Mouse (Mus musculus): ENCODE measurements around the gene Exoc6b. TPM values are rescaled to one million over a fixed set of nuclear protein-coding genes. Genes with fewer than 3 reads are reported as not detected.

Exoc6b gene
- total and polyA plus RNA-seq, 2 experiments from 2014 or later = 36.2 to 38.1 TPM

DNA sequence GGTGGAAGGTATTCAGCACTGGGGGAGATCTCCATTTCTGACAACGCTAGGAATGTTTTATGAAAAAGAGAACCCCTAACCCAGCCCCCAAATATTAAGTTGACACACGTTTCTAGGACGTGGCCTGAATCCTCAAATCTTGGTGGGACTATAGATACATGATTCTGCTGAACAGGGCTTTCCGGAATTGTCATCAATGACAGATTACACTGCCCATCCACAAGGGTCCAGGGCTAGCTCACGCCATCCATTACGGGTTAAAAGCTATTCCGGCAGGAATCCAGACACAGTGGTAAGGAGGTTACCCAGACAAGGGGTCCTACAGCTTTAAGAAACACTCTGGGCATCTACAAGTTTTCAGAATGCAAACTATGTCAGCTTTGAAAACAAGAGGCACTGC lies 323.7 kb downstream of the Exoc6b start:
- ATAC-seq (peak; percentile 35), DNase-seq (ENCODE audit: low spot score) (peak; percentile 30)
- 0 out of 2 replicates have a peak, but pooled peaks cover 7% of the 10 kb centered on the region for H3K4me1 ChIP-seq (ENCODE audit: insufficient read depth, low read length)
- H3K9me3 ChIP-seq (ENCODE audit: low read length) = no peaks in the 10 kb centered on the region
- H3K4me3 ChIP-seq (ENCODE audit: low read length) = no peak overlapping the region
- WGBS = 52% methylated on average over 7 of the region's 7 CpGs
- H3K4me2 ChIP-seq (ENCODE audit: low read depth, low read length) = 0 out of 2 replicates have a peak overlapping the region, but pooled peaks have one; percentile 7
- H3K27me3 ChIP-seq (ENCODE audit: insufficient read depth, low read length) = no peaks in the 10 kb centered on the region
- no peak for TF ChIP-seq CTCF (IDR thresholded peaks at IDR 0.05; ENCODE audit: low read depth)
- H3K27ac ChIP-seq = peak overlapping the region; percentile 59
- no peak overlapping the region for H3K9ac ChIP-seq (replicated peaks; ENCODE audit: low read length)
- no peaks in the 10 kb centered on the region for H3K36me3 ChIP-seq (ENCODE audit: insufficient read depth, low read length)

DNA sequence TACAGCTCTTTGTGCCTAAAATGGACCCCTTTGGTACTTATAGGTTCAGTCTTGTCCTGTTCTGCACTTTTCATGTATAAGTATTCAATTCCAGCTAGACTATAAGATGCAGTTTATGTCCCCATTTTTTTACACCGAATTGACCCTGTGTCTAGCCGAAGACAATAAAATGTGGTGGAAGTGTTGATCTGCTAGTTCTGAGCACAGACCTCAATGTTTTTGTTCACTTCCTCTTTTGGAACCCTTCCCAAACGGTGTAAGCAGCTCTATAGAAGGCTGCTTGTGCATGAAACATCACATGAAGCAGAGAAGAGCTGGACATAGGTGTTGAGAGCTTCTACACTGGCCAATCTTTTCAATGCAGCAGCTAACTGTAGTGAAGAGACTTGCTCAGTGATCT lies 327.1 kb downstream of the Exoc6b start:
- no peak for TF ChIP-seq CTCF (IDR thresholded peaks at IDR 0.05; ENCODE audit: low read depth)
- Histone ChIP-seq H3K4me2 (ENCODE audit: low read depth, low read length) (no peak overlapping the region), H3K9me3 (ENCODE audit: low read length) (no peaks in the 10 kb centered on the region), H3K27ac (no peak overlapping the region), H3K4me1 (ENCODE audit: insufficient read depth, low read length) (0 out of 2 replicates have a peak, but pooled peaks cover 7% of the 10 kb centered on the region), H3K36me3 (ENCODE audit: insufficient read depth, low read length) (no peaks in the 10 kb centered on the region), H3K27me3 (ENCODE audit: insufficient read depth, low read length) (no peaks in the 10 kb centered on the region), H3K4me3 (ENCODE audit: low read length) (no peak overlapping the region), H3K9ac (replicated peaks; ENCODE audit: low read length) (no peak overlapping the region)
- ATAC-seq = no peak
- DNase-seq (ENCODE audit: low spot score) = no peak
- WGBS = 62% methylated on average over 3 of the region's 3 CpGs

DNA sequence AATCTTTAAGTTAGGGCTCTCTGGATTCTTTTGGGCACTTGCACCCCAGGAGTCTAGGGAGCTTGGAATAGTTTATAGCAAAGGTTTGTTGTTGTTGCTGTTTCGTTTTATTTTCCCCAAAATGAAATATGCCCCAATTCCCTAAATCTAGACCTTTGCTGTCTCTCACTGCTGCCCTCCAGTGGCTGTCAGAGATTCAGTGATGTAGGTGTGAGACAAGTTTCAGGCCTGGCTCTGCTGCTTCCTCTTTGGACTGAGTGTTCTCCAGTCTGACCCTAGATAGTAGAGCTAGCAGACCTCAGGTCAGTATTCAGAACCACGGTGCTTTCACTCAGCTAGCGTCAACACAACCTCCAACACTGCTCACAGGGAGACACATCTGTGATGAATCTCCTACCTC lies 332.4 kb downstream of the Exoc6b start:
- H3K36me3 ChIP-seq (ENCODE audit: insufficient read depth, low read length) = no peaks in the 10 kb centered on the region
- no peak overlapping the region for H3K4me2 ChIP-seq (ENCODE audit: low read depth, low read length)
- DNase-seq (ENCODE audit: low spot score) (peak; percentile 14), ATAC-seq (no peak)
- H3K27me3 ChIP-seq (ENCODE audit: insufficient read depth, low read length) = no peaks in the 10 kb centered on the region
- H3K9ac ChIP-seq (replicated peaks; ENCODE audit: low read length) = no peak overlapping the region
- H3K4me3 ChIP-seq (ENCODE audit: low read length) = no peak overlapping the region
- TF ChIP-seq CTCF (IDR thresholded peaks at IDR 0.05; ENCODE audit: low read depth) = peak; percentile 75
- H3K27ac ChIP-seq = no peak overlapping the region
- H3K4me1 ChIP-seq (ENCODE audit: insufficient read depth, low read length) = no peaks in the 10 kb centered on the region
- 69% methylated on average over 3 of the region's 3 CpGs for WGBS
- H3K9me3 ChIP-seq (ENCODE audit: low read length) = no peaks in the 10 kb centered on the region

DNA sequence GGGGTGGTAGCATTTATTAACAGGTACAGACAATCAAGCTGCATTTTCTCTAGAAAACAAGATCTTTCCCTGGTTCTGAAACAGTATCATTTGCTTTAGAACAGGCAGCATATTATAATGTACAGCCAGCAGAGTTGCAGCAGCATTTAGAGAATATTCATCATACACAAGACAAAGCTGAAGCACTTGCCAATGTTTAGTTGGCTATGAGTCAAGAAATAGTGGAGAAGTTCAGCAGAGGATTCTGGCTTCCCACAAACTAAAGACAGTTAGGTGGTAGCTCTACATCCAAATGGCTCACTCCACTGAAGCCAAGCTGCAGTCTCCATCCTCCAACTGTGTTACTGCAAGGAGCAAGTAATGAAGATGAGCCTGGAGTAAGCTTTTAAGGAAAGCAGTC lies 342.4 kb downstream of the Exoc6b start:
- no peaks in the 10 kb centered on the region for H3K27me3 ChIP-seq (ENCODE audit: insufficient read depth, low read length)

DNA sequence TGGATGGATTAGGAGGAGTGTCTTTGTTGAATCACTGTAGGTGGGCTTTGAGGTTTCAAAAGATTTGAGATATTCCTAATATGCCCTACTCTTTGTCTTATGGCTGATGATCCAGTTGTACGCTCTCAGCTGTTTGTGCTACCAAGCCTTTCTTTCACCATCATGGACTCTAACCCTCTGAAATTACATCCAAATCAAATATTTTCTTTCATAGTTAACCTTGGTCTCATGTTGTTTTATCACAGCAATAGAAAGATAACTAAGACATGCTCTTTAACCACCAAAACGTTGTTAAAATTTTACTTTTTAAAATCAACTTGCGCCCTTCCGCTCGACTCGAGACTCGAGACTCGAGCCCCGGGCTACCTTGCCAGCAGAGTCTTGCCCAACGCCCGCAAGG lies 356.1 kb downstream of the Exoc6b start:
- no peak for ATAC-seq
- H3K36me3 ChIP-seq (ENCODE audit: insufficient read depth, low read length) = no peaks in the 10 kb centered on the region
- 89% methylated on average over 11 of the region's 11 CpGs for WGBS

More for the DNA sequence above, 342.4 kb downstream of the Exoc6b start:
- Histone ChIP-seq H3K9ac (replicated peaks; ENCODE audit: low read length) (no peak overlapping the region), H3K27ac (no peak overlapping the region), H3K9me3 (ENCODE audit: low read length) (peaks cover 9% of the 10 kb centered on the region; the same call in 1 of the 2 replicates), H3K36me3 (ENCODE audit: insufficient read depth, low read length) (no peaks in the 10 kb centered on the region), H3K4me3 (ENCODE audit: low read length) (no peak overlapping the region), H3K4me1 (ENCODE audit: insufficient read depth, low read length) (no peaks in the 10 kb centered on the region), H3K4me2 (ENCODE audit: low read depth, low read length) (no peak overlapping the region)
- ATAC-seq = no peak
- TF ChIP-seq CTCF (IDR thresholded peaks at IDR 0.05; ENCODE audit: low read depth) = no peak
- no peak for DNase-seq (ENCODE audit: low spot score)

DNA sequence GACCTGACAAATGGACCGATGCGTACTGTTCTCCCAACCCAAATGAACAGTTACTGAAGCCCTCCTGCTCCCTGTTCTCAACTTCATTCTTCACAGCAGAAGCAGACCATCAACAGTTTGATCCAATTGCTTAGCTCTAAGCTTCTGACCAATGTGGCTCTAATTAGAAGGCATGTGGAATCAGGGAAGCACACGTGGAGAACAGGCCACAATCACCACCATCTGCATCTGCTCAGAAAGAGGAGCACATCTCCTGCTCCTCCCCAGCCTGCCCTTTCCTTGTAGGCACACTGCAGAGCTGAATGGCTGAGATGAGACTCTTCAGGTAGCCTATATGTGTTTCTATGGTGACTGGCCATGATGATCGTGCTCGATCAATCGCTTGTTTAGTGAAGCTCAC lies 358.5 kb downstream of the Exoc6b start:
- no peaks in the 10 kb centered on the region for H3K4me1 ChIP-seq (ENCODE audit: insufficient read depth, low read length)
- WGBS = 85% methylated on average over 6 of the region's 6 CpGs
- H3K36me3 ChIP-seq (ENCODE audit: insufficient read depth, low read length) = no peaks in the 10 kb centered on the region
- no peak overlapping the region for H3K27ac ChIP-seq
- no peak for TF ChIP-seq CTCF (IDR thresholded peaks at IDR 0.05; ENCODE audit: low read depth)
- H3K9me3 ChIP-seq (ENCODE audit: low read length) = no peaks in the 10 kb centered on the region
- H3K4me2 ChIP-seq (ENCODE audit: low read depth, low read length) = no peak overlapping the region
- no peak for DNase-seq (ENCODE audit: low spot score)
- ATAC-seq = no peak
- H3K4me3 ChIP-seq (ENCODE audit: low read length) = no peak overlapping the region
- H3K9ac ChIP-seq (replicated peaks; ENCODE audit: low read length) = no peak overlapping the region
- H3K27me3 ChIP-seq (ENCODE audit: insufficient read depth, low read length) = no peaks in the 10 kb centered on the region

More for the DNA sequence above, 356.1 kb downstream of the Exoc6b start:
- H3K27ac ChIP-seq = no peak overlapping the region
- no peak overlapping the region for H3K9ac ChIP-seq (replicated peaks; ENCODE audit: low read length)
- H3K4me3 ChIP-seq (ENCODE audit: low read length) = no peak overlapping the region
- H3K9me3 ChIP-seq (ENCODE audit: low read length) = no peaks in the 10 kb centered on the region
- no peak overlapping the region for H3K4me2 ChIP-seq (ENCODE audit: low read depth, low read length)
- TF ChIP-seq CTCF (IDR thresholded peaks at IDR 0.05; ENCODE audit: low read depth) = no peak
- H3K27me3 ChIP-seq (ENCODE audit: insufficient read depth, low read length) = no peaks in the 10 kb centered on the region
- H3K4me1 ChIP-seq (ENCODE audit: insufficient read depth, low read length) = no peaks in the 10 kb centered on the region
- DNase-seq (ENCODE audit: low spot score) = no peak

DNA sequence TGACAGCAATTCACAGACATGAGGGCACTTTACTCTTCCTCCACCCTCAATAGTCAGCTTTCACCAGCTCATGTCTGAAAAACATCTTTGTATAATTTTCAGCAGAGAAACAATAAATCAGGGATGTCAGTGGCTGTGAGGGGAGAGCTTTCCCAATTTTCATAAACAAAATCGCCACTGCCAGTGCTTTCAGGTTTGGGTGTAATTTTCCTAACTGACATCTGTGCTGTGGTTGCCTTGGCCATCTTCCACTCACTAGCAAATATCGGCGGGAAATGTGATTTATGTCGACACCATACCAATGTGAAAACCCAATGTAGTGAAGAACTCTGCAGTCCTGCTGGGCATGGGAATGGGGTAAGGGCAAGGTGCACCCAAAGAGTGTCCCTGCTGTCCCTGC lies 360.7 kb downstream of the Exoc6b start:
- H3K4me1 ChIP-seq (ENCODE audit: insufficient read depth, low read length) = no peaks in the 10 kb centered on the region
- ATAC-seq = no peak
- H3K4me3 ChIP-seq (ENCODE audit: low read length) = no peak overlapping the region
- no peak for DNase-seq (ENCODE audit: low spot score)
- H3K4me2 ChIP-seq (ENCODE audit: low read depth, low read length) = no peak overlapping the region
- no peak for TF ChIP-seq CTCF (IDR thresholded peaks at IDR 0.05; ENCODE audit: low read depth)
- H3K27ac ChIP-seq = no peak overlapping the region
- 59% methylated on average over 4 of the region's 4 CpGs for WGBS
- no peaks in the 10 kb centered on the region for H3K27me3 ChIP-seq (ENCODE audit: insufficient read depth, low read length)
- no peaks in the 10 kb centered on the region for H3K36me3 ChIP-seq (ENCODE audit: insufficient read depth, low read length)
- no peaks in the 10 kb centered on the region for H3K9me3 ChIP-seq (ENCODE audit: low read length)
- H3K9ac ChIP-seq (replicated peaks; ENCODE audit: low read length) = no peak overlapping the region

All from hindbrain, postnatal 0 days (tissue).